Mouse (Mus musculus) megakaryocyte, embryonic 14.5 days (primary cell): ENCODE measurements around the gene Mprip.

Source experiments
- FLI1 ChIP-seq: IDR thresholded peaks from 2 replicates; pipeline ENCODE4 v1.6.1; 2012; ENCODE audit warnings: low read length, inconsistent platforms, mixed read lengths
- GATA1 ChIP-seq: IDR thresholded peaks from 3 replicates; pipeline ENCODE4 v1.6.1; 2012; ENCODE audit warnings: mixed read lengths, low read length, inconsistent platforms, borderline replicate concordance

DNA sequence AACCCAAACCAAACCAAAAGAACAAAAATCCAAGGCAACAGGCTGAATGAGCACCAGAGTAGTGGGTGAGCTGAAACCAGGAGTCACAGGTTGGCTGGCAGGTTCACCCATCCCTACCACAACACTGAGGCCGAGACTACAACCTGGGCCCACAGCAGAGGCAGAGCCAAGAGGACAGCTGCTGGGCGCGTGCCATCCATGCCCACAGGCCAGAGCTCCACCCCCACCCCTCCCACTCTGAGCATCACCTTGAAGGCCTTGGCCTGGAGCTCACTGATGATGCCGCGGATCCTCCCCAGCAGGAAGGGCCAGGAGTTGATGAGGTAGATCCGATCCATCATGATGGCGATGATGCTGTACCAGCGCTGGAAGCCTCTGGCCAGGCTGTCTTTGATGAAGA, 140.8 kb downstream of the Mprip start:
- TF ChIP-seq GATA1 (no peak), FLI1 (no peak)
